Mouse (Mus musculus): ENCODE measurements at regions not wholly inside any gene's neighbourhood (a gene's known extent, or its start where the extent isn't known, plus 50 kb on each side); places are given as distances from the start of the nearest gene placed in this dataset.

DNA sequence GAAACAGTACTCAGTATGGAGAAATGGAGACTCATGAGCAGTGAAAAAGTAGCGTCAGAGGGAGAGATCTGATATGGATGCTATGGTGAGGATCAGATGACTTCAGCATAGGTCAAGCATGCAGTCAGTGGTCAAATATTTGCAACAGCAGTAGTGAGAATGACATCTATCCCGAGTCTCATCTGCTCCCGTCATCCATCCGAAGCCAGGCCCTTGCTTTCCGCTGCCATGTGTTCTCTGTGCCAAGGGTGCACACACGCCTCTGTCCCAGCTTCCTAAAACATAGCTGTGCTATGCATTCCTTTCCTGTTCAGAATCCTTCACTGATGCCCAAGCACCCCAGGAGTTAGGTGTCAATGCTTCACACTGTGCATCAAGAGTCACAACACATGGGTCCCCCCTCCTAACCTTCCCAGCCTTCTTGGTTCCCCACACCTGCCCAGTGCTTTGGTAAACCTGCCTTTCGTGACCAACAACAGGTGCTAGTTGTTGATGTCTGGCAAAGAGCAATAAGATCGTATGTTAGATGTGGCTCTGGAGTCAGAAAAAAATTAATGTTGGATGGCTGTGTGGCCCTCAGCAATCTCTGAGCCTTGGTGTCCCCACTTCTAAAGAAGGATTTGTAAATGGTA is 85.1 kb upstream of the Bcl6 start:
- no peak for ATAC-seq (replicated peaks; ENCODE audit: low read depth, poor library complexity, severe bottlenecking)

DNA sequence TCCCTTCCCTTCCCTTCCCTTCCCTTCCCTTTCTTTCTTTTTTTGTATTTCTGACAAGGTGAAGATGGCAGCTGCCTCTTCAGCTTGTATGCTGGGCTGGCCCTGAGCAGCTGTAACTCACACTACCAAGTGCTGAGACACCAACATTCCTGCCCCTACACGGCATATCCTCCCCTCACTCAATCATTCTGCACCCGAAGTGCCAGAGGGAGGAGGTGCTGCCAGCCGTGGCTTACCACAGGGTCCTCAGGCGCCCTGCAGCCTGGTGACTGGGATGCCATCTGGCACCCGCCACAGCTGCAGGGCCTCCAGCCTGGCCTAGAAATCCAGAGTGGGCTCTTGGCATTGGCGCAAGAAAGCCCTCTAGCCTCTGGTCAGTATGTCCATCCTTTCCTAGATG is 84.4 kb upstream of the Bcl6 start:
- ATAC-seq (replicated peaks; ENCODE audit: low read depth, poor library complexity, severe bottlenecking) = 0 out of 2 replicates have a peak, but pooled peaks have one; percentile 23

- ATAC-seq (replicated peaks; ENCODE audit: low read depth, poor library complexity, severe bottlenecking) = no peak
These were observed 80.8 kb upstream of the Bcl6 start for GRCm38 (mm10) chr16:24069411-24069810.

- peak; percentile 82 for ATAC-seq (replicated peaks; ENCODE audit: low read depth, poor library complexity, severe bottlenecking)
These were observed 79.7 kb upstream of the Bcl6 start for GRCm38 (mm10) chr16:24068250-24068813.

- peak; percentile 95 for ATAC-seq (replicated peaks; ENCODE audit: low read depth, poor library complexity, severe bottlenecking)
These were observed 73.7 kb upstream of the Bcl6 start for GRCm38 (mm10) chr16:24062314-24062713.

GRCm38 (mm10) chr16:24061496-24061895 is 72.8 kb upstream of the Bcl6 start:
- ATAC-seq (replicated peaks; ENCODE audit: low read depth, poor library complexity, severe bottlenecking) = no peak

GRCm38 (mm10) chr16:24059090-24059600 is 70.5 kb upstream of the Bcl6 start:
- no peak for ATAC-seq (replicated peaks; ENCODE audit: low read depth, poor library complexity, severe bottlenecking)

GRCm38 (mm10) chr16:24056885-24057531 is 68.4 kb upstream of the Bcl6 start:
- ATAC-seq (replicated peaks; ENCODE audit: low read depth, poor library complexity, severe bottlenecking) = no peak

DNA sequence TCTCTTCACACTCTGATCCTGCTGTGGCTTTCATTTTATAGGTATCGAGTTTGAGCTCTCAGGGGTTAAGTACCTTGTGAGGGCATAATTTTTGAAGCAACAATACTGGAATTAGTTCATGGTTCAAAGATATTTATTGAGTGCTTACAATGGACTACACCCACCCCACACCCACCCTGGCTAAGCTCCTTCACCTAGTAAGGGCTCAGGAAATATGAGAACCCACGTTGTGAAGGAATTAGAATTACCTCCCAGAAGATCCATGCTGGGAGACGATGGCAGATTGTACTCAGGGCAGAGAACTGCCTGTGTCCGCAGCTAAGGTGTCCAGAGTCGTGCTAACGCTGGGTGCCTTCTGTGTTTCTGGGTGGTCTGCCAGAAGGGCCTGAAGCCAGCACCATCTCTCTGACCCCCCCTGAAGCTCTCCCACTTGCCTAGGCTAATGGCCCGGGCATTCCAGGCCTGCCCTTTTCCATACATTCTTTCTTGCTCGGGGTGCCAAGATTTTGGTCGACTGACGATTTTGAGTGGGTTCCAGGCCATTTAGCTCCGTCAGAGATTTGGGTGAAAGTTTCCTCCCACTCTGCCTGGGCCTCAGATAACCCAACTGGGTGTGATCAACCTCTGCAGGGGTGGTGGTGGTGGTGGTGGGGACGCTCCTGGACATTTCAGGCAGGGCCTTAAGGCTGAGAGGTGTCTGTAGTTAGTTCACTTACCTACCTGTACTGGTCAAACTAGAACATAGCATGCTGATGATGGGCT is 67.7 kb upstream of the Bcl6 start:
- no peak for ATAC-seq (replicated peaks; ENCODE audit: low read depth, poor library complexity, severe bottlenecking)

- ATAC-seq (replicated peaks; ENCODE audit: low read depth, poor library complexity, severe bottlenecking) = no peak
These were observed 65.6 kb upstream of the Bcl6 start for GRCm38 (mm10) chr16:24054293-24054692.

DNA sequence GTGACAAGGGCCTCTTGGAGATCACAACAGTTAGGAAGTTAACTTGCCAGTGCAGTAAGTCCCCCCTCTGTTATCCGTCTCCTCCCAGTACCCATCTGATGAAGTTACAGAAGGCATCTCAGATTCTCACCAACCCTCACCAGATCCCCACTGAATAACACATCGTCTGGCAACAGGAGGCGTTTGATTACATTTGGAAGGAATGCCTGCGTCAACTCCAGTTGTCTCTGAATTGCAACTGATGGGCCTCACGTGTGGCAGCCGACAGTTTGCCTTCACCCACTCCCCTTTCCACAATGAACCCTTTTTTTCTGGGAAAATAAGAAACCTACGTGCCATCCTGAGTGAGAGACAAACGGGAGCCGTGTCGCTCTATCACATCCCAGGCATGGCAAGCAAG is 64.8 kb upstream of the Bcl6 start:
- no peak for ATAC-seq (replicated peaks; ENCODE audit: low read depth, poor library complexity, severe bottlenecking)

DNA sequence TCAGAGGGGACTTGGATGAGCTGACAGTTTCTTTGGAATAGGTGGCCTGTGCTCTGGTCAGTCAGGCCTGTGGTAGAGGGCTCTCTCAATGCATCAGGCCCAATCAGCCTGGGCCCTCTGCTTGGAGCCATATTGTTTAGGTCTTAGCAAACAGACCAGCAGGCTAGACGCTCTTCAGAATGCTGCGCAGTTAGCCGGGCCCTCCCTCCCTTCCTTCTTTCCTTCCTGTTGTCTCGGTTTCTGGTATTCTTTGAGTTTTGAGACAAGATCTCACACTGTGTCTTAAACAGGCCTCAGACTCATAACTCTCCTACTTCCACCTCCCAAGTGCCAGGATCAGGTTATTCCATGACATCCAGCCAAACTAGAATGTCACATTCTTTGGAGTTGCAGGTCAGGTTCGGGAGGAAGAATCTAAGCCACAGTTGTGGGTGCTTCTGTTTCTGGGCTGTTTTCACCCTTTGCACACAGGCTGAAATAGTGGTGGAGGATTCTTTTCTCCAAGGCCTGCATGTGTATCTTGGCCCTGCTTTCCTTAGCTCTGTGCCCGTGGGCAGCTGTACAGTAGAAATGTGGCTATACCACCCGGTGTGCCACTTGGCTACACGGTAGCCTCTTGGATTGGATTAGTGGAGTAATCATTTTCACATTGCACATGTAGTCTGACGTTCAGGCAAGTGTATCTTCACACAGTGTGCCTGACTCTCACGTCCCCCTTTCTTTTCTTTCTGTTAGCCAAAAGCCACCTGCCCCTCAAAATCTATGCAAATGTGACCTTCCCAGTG is 62.4 kb upstream of the Bcl6 start:
- no peak for ATAC-seq (replicated peaks; ENCODE audit: low read depth, poor library complexity, severe bottlenecking)

- ATAC-seq (replicated peaks; ENCODE audit: low read depth, poor library complexity, severe bottlenecking) = no peak
These were observed 55.1 kb upstream of the Bcl6 start for GRCm38 (mm10) chr16:24043779-24044178.

- no peak for ATAC-seq (replicated peaks; ENCODE audit: low read depth, poor library complexity, severe bottlenecking)
These were observed 54.3 kb upstream of the Bcl6 start for GRCm38 (mm10) chr16:24042977-24043376.

- no peak for ATAC-seq (replicated peaks; ENCODE audit: low read depth, poor library complexity, severe bottlenecking)
These were observed 53.6 kb upstream of the Bcl6 start for GRCm38 (mm10) chr16:24042216-24042615.

GRCm38 (mm10) chr16:24041403-24041802 is 52.8 kb upstream of the Bcl6 start:
- ATAC-seq (replicated peaks; ENCODE audit: low read depth, poor library complexity, severe bottlenecking) = no peak

DNA sequence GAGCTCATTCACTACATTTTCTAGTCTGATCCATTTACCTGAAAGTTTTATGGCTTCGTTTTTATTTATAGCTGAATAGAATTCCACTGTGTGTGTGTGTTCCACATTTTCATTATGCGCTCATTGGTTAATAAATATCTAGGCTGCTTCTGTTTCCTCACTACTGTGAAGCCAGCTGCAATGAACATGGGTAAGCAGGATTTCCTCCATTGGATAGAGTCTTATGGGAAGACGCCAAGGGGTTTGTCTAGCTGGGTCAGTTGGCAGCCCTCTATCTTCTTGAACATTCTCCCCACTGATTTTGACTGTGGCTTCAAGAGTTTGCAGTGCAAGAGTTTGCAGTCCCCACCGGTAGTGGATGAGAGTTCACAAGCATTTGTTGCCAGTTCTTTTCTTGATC is 51.1 kb upstream of the Bcl6 start:
- no peak for ATAC-seq (replicated peaks; ENCODE audit: low read depth, poor library complexity, severe bottlenecking)

Measured in common myeloid progenitor, adult 5-6 weeks (primary cell).